Mouse (Mus musculus) liver (tissue): ENCODE measurements at regions not wholly inside any gene's neighbourhood (a gene's known extent, or its start where the extent isn't known, plus 50 kb on each side); places are given as distances from the start of the nearest gene placed in this dataset.

ENCODE experiments used
- DNase-seq: peaks from one replicate; pipeline ENCODE4 v3.0.0-alpha.2; 2020; ENCODE audit warnings: mixed read lengths

DNA sequence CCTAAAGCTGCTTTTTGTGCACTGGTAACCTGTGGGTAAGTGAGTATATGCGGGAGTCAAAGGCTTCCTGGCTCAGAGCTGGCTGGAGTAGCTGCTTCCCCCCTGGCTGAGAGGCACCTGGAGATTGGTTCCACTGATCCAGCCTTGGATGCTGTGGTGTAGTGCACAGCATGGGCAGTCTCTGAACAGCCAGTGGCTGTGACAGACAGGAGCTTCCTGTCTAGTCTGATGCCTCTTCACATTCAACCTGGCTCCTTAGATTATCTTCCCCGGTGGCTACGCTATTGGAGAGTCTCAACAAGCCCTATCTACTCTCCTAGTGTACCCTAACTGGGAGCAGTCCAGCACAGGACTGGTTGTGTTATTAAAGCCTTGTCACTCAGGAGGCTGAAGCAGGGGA, 160.4 kb upstream of the Adgrl2 start:
- DNase-seq = no peak

DNA sequence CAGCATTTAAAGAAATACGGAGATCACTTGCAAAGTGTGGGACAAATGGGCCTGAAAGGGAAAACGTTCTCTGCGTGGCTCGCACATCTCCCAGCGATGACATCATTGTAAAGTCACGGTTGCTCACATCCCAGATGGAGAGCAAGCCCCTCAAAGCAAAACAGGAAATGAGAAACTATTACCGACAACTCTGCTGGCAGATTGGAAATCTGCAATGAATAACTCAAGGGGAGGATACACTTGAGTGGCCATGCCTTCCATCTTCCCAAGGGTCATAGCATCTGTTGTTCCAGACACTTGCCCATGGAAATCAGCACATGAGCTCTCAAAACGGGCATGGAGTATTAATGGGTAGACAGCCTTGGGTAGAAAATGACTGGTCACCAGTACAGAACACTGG, 158.3 kb upstream of the Adgrl2 start:
- no peak for DNase-seq

DNA sequence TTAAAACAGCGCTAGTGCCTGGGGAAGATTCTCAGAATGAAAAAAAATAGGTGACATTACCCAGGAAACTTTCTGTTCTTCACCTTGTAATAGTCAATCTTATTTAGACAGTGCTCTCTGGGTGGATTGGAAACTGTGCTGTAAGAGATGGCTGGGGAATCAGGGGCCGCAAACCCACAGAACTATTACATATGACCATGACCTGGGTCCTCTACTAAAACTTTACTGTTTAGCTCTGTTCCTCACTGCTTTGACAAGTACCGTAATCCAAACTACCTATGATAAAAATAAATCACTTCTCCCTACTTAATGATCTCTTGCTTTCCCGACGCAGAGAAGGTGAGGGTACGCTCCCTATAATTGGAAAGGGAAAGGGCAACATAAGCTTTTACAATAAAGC, 157.6 kb upstream of the Adgrl2 start:
- no peak for DNase-seq

- DNase-seq = no peak
These were observed 156.3 kb upstream of the Adgrl2 start for GRCm38 (mm10) chr3:149146673-149147072.

- DNase-seq = no peak
These were observed 150.1 kb upstream of the Adgrl2 start for GRCm38 (mm10) chr3:149140461-149140860.

DNA sequence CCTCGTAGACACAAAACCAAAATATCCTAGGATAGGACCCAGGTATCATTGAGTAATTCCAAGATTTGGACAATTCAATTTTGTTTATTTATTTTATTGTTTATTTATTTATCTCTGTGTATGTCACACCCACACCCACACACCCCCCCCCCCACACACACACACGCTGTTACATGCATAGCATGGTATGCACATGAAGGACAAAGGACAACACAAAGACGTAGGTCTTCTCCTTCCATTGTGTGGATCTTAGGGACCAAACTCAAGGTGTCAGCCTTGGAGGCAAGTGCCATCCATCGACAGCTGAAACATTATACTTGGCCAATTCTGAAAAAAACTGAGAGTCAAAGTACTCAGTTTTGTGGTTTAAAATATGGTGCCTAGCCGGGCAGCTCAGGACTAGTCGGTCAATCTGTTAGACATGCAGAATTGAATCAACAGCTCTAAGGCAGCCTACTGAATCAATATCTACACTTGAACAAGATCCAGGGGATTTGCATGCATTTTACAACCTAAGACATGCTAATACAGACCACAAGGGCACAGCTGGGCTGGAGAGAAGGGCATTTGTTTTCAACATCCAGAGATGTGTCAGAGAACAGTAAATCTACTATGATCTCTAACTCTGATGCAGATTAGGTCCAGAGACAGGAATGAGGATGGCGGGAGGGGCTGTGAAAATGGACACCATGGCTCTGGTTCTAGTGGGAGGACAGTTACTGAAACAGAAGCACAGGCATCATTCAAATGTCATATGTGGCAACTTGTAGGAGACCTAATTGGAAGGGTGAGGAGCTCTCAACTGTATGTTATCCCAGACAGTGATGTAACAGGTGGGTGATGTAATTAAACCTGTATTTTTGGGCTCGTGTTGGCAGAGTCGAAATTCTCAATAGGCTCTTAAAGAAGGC, 143.9 kb upstream of the Adgrl2 start:
- DNase-seq = no peak

GRCm38 (mm10) chr3:149118806-149119205, 128.5 kb upstream of the Adgrl2 start:
- no peak for DNase-seq

GRCm38 (mm10) chr3:149117684-149118056, 127.3 kb upstream of the Adgrl2 start:
- DNase-seq = no peak

DNA sequence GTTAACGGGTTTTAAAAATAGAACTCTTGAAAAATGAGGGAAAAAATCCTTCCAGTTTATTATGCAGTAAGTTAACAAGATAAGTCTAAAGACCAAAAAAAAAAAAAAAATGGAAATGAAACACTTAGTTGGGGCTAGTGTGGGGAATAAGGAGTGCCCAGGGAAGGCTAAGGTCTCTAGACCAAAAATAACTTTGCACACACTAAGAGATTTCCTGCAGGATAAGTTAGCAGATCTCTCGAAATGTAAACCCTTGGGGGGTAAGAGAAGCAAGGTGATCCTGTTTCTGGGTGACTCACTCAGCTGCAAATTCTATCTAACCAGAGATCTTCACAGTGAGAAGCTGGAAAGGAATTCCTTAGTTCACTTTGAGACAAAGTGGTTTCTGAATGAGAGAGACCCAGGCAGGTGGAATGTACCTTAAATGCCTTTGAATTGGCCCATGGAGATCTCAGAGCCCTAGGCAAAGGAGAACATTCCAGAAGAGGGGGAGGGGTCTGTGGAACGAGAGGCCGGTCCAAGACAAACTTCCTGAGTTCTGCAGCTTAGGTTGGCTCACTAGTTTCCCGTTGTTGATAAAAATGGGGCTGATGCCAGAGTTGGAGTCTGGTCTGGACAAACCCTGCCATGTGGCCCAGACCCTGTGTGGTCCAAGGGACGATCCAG, 126.8 kb upstream of the Adgrl2 start:
- DNase-seq = no peak

- DNase-seq = no peak
These were observed 126.2 kb upstream of the Adgrl2 start for GRCm38 (mm10) chr3:149116604-149117003.

DNA sequence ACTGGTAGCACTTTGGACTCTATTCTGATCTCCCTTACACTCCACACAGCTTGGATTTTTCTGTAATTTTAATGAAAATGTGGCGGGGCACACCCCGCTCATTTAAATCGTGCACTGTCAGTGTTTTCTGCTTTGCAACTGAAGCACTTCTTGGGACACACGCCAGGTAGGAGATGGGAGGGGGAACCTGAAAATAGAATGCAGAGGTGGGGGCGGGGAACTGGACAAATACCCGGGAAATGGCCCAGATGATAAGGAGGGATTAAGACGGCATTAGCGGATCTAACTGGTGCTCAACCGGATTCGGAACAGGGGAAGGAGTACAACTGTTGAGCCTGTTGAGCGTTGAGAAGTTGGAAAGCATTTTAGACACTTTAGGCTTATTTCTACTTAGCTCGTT, 125.5 kb upstream of the Adgrl2 start:
- DNase-seq = no peak

GRCm38 (mm10) chr3:149112878-149113277, 122.5 kb upstream of the Adgrl2 start:
- no peak for DNase-seq

GRCm38 (mm10) chr3:149111529-149112439, 121.4 kb upstream of the Adgrl2 start:
- no peak for DNase-seq

DNA sequence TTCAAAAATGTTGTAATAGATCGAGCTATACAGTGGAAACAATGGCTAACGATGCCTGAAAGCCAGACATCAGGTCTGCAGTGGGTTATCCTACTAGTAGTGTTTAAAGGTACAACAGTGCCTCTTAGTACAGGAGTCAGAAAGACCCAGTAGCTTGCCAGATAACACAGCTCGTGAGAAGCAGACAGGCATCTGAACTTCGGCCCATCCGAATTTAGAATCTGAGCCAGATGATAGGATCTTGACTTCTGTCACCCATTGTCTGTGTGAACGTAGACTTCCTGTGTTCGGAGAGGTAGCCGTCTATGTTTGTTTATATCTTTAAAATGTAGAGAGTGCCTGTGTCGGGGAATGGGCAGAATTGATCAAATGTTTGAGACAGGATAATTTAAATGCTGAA, 120.5 kb upstream of the Adgrl2 start:
- DNase-seq = no peak

GRCm38 (mm10) chr3:149105709-149106450, 115.5 kb upstream of the Adgrl2 start:
- no peak for DNase-seq

GRCm38 (mm10) chr3:149105181-149105580, 114.8 kb upstream of the Adgrl2 start:
- DNase-seq = no peak

DNA sequence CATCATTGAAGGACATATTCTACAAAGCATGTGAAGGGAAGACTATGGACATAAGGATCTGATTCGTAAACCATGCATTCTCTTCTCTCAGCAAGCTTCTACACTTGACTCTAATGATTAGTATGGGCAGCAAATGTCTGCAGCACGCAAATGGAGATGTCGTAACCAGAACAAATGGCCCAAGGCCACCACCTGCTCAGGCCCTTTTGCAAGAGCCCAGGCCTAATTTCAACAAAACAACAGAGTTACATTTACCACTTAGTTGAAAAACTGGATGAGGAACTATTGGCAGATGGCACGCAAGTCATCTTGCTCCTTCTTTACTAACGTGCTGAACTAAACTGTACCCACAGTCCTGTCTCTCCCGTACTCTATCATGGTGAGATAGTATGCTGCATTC, 113.7 kb upstream of the Adgrl2 start:
- no peak for DNase-seq

- no peak for DNase-seq
These were observed 113.1 kb upstream of the Adgrl2 start for GRCm38 (mm10) chr3:149103469-149103868.

DNA sequence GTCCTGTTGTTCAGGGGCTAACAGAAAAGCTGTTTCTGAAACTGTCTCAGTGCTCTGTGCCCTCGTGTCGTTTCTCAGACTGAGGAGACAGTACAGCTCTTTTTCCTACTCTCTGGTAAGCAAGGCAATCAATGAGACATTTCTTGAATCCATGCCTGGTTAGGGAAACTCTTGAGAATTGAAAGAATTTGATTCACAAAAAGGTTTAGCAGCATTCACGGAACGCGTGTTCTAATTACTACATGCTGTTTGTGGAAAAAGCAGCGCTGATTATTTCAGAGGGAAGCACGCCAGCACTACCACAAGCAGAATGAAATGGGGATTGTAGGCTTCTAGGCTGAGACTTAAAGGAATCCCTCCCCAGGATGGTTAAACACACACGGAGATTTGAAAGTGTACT, 112.5 kb upstream of the Adgrl2 start:
- DNase-seq = no peak

DNA sequence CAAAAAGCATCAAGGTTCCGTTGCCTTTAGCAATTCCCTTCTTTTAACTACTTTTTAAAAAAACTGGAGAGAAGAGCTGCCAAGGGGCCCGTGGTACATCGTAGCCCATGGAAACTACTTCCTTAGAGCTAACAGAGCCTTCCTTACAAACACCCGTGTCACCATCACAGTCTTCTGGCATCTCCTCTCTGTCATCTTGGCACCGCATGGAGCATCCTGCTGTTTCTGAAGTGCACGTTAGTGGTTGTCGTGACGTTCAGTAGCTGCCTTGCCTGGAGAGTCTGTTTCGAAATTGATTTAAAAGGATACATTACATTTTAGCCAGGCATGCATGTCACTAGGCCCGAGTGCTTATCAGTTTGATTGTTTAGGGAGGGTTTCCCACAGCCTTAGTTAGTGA, 111.4 kb upstream of the Adgrl2 start:
- no peak for DNase-seq

DNA sequence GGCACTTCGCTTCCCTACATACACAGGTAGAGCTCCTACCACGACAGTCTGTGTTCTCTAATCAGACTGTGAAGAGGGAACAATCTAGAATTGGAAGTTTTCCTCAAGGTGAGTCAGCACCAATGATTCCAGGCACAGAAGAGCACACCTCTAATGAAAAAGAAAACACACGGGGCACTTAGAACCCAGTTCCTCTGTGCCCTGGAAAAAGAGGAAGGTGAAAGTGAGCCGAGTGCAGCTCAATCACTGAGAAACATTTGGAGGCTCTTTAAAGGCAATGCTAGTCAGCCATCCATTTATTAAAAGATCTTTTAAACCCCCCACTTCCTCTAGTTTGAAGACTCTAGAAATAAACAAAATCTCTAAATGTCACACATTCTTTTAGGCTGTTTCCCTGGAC, 108.4 kb upstream of the Adgrl2 start:
- no peak for DNase-seq

DNA sequence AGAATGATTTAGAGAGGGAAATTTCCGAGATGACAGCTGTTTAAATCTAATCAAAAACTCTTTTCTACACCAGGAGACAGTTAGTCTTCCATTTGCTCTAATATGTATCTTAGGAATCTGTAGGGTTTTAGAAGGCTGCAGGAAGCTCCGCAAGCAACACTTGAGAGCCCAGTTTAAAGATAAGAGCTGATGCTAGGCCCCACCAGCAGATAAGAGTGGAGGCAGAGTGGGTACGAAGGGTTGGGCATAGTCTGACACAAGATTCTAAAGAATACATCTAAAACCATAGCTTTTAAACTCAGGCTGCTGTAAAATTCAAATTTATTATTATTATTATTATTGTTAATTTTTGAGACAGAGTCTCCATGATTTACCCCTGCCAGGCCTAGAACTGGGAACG, 106.7 kb upstream of the Adgrl2 start:
- DNase-seq = no peak

- no peak for DNase-seq
These were observed 102.3 kb upstream of the Adgrl2 start for GRCm38 (mm10) chr3:149092649-149093048.
